Mouse (Mus musculus): ENCODE data around the gene Sgsm2. TPM values are rescaled to one million over a fixed set of nuclear protein-coding genes. Genes with fewer than 3 reads are reported as not detected.

The Sgsm2 gene
- total RNA-seq, 2 experiments from 2014 or later: 8.3 to 10.1 TPM

- ATAC-seq (replicated peaks; ENCODE audit: low FRiP score, low TSS enrichment, poor library complexity, severe bottlenecking): no peak
Observed at GRCm38 (mm10) chr11:74808251-74808853, 88.5 kb downstream of the Sgsm2 start.

- ATAC-seq (replicated peaks; ENCODE audit: low FRiP score, low TSS enrichment, poor library complexity, severe bottlenecking): no peak
Observed at GRCm38 (mm10) chr11:74807246-74807882, 89.5 kb downstream of the Sgsm2 start.

GRCm38 (mm10) chr11:74804081-74804627, 92.7 kb downstream of the Sgsm2 start:
- no peak for ATAC-seq (replicated peaks; ENCODE audit: low FRiP score, low TSS enrichment, poor library complexity, severe bottlenecking)

GRCm38 (mm10) chr11:74800658-74801057, 96.2 kb downstream of the Sgsm2 start:
- ATAC-seq (replicated peaks; ENCODE audit: low FRiP score, low TSS enrichment, poor library complexity, severe bottlenecking): no peak

Other genes starting within 250 kb of the Sgsm2 start
- 90.8 and 92.3 TPM in 2 replicates for gene Cluh, start 247.6 kb downstream of the Sgsm2 start, total RNA-seq (2014; fragmentation: Nextera tagmentation)
- 42.9 and 64.3 TPM in 2 replicates for gene Cluh, start 247.6 kb downstream of the Sgsm2 start, total RNA-seq (2017)
- gene Pafah1b1, start 172.4 kb downstream of the Sgsm2 start, total RNA-seq (2014; fragmentation: Nextera tagmentation): 41.2 and 43.9 TPM in 2 replicates
- gene Pafah1b1, start 172.4 kb downstream of the Sgsm2 start, total RNA-seq (2017): 46.5 and 58.5 TPM in 2 replicates
- 18.0 and 36.3 TPM in 2 replicates for gene Mettl16, start 126.2 kb downstream of the Sgsm2 start, total RNA-seq (2014; fragmentation: Nextera tagmentation)
- gene Mettl16, start 126.2 kb downstream of the Sgsm2 start, total RNA-seq (2017): 43.1 and 44.7 TPM in 2 replicates
- 9.1 and 17.1 TPM in 2 replicates for gene Mnt, start 66.1 kb downstream of the Sgsm2 start, total RNA-seq (2014; fragmentation: Nextera tagmentation)
- 2.6 and 3.6 TPM in 2 replicates for gene Mnt, start 66.1 kb downstream of the Sgsm2 start, total RNA-seq (2017)
- 80.0 and 80.7 TPM in 2 replicates for gene Tsr1, start 1.0 kb upstream of the Sgsm2 start, total RNA-seq (2014; fragmentation: Nextera tagmentation)
- gene Tsr1, start 1.0 kb upstream of the Sgsm2 start, total RNA-seq (2017): 139 and 154 TPM in 2 replicates
- gene Smg6, start 28.8 kb upstream of the Sgsm2 start, total RNA-seq (2014; fragmentation: Nextera tagmentation): 39.9 and 41.6 TPM in 2 replicates
- 41.3 and 49.0 TPM in 2 replicates for gene Smg6, start 28.8 kb upstream of the Sgsm2 start, total RNA-seq (2017)
- 6.9 and 9.7 TPM in 2 replicates for gene Srr, start 28.9 kb upstream of the Sgsm2 start, total RNA-seq (2014; fragmentation: Nextera tagmentation)
- 4.9 and 7.4 TPM in 2 replicates for gene Srr, start 28.9 kb upstream of the Sgsm2 start, total RNA-seq (2017)

Data from megakaryocyte-erythroid progenitor cell, adult 5-6 weeks (primary cell).